Mouse (Mus musculus): ENCODE results near the gene Btbd35f2.
"Not testable (repeated sequence)": the region's sequence is repeated elsewhere in the genome, so short reads cannot be mapped to it uniquely, and the experiment has no call there.

DNA sequence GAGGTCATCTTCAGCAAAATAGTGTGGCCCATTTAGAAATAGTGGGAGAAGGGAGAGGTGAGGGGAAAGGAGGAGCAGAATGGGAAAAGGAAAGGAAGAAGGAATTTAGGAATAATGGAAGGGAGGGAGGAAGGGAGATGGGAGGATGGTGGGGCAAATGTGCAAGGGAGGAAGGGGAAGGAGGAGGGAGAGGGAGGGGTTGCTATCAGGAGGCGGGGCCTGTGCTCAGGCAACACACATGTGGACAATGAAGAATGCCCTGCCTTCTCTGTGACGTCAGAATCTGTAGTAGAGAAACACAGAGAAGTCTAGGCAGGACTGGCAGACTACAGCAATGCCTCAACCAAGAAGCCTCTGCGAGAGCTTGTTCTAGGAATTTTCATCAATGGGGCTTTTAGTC is at the start of gene Btbd35f2:
- TF ChIP-seq CTCF (IDR thresholded peaks at IDR 0.05; ENCODE audit: low read depth, low read length); POLR2A (IDR thresholded peaks at IDR 0.05; ENCODE audit: borderline replicate concordance, low read depth, low read length): not testable (repeated sequence)
